Mouse (Mus musculus) bone marrow macrophage, adult 2 months (primary cell): ENCODE measurements around the gene Gse1.

Experiments
- CTCF ChIP-seq: IDR thresholded peaks from 2 replicates; pipeline ENCODE4 v1.5.1; 2012; ENCODE audit warnings: low read depth, mild to moderate bottlenecking, low read length, moderate library complexity
- POLR2A ChIP-seq: IDR thresholded peaks from 2 replicates; pipeline ENCODE4 v1.6.1; 2012; ENCODE audit warnings: mild to moderate bottlenecking, low read depth, low read length, borderline replicate concordance

GRCm38 (mm10) chr8:120549922-120550321 lies 321.7 kb downstream of the Gse1 start:
- no peak for TF ChIP-seq CTCF
- TF ChIP-seq POLR2A: no peak
